Mouse (Mus musculus): ENCODE data around the gene Pcf11.

Gene Pcf11

DNA sequence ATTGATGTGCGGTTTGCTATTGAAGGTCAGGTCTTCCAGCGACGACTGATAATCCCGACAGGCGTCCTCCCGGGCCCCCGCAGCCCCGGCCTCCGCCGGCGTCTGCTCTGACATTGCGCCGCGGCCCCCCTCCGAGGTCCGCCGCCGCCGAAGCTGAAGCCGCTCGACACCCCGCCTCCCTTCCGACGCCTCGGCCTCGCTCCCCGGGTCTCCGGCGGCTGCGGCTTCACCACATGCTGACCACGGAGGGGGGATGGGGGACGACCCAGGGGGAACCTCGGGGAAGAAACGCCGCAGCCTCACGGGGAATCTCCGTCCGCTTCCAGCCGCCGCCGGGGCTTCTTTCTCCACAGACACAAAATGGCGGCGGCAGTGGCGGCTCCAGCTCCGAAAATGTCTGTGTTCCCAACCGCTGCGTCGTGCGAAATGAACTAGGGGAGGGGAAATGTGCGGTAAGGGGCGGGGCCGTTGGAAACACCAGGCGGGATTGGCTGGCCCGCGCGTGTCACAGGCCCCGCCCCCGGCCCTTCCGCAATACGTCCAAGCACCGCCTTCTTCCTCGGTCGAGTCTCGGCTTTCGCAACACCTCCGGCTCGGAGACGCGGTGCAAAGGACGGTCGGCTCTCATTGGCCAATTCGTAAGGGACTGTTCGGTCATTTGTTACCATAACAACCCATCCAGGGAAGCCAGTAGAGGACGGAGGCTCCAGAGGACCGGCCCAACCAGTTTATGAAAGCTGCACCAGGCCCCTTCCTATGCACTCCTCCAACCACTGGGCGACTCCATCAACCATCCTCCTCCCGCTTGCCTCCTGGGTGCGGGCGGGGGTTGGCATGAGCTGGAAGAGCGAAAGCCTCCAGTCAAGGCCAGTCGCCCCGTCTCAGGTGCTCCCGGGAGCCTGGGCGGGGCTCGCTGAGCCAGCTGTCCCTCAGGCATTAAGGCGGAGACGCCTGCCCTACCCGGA, at the start of gene Pcf11:
Pcf11 (minus strand) TSS at position 428 of the 965 bp plus-strand sequence.
- peak; percentile 95 to 97 for DNase-seq (ENCODE audit: low spot score in 2 of 2)

DNA sequence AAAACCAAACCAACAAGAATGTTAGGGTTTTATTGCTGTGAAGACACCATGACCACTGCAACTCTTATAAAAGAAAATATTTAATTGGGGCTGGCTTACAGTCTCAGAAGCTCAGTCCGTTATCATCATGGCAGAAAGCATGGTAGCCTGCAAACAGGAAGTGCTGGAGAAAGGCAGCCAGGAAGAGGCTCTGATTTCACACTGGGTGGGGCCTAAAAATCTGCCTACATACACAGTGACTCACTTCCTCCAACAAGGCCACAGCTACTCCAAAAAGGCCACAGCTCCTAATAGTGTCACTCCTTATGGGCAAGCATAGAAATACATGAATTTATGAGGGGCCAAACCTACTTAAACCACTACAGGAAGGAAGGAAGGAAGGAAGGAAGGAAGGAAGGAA, 45.3 kb upstream of the Pcf11 start:
- no peak for DNase-seq (ENCODE audit: low spot score in 2 of 2)

DNA sequence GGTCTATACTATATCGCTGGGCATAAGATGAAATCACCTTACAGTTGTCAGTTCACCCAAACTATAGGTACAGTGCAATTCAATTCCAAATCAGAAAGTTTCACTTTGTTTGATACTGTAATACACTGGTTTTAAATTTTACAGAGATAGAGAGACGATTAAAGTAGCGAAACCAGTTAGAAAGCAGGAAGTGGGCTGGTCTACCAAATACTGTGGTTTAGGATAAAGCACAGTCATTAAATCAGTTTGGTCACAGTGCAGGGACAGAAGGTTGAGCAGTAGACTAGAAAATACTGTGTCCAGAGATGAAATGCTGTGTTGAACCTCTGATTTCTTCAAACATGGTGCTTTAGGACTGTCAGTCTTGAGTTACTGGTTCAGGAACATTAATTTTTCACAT, 41.9 kb upstream of the Pcf11 start:
- no peak for DNase-seq (ENCODE audit: low spot score in 2 of 2)

DNA sequence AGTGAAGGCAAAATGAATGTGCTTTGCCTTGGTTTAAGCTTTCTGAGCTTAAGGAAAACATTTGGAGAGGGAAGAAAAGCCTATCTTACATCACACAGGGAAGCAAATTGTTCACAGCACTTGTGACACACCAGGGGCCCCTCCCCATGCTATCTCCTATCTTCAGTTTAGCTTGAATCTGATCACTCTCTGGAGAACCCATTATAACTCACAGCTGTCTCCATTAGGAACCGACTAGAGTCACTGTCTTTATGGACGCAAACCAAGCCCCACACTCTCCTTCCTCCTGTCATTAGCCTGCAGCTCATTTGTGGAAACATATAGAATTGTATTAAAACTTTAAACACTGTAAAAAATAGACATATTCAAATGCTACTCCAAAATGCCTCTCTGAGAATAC, 39.8 kb upstream of the Pcf11 start:
- DNase-seq (ENCODE audit: low spot score in 2 of 2): no peak

DNA sequence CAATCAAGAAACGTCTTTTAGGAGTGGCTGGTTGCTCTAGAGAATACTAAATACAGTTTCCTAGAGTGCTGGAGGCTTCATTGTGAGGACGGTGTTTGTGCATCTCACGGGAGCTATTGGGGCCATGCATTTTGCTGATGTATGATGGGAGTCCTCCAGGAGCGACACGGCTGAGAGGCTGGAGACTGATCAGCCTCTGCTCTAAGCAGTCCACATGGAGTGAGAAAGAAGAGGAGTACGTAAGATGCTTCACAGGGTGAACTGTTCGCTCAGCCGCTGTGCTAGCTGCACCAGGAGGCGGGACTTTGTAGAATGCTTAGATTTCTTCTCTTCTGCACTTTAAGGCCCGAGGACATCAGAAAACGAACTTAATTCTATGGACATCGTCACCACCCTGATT, 37.0 kb upstream of the Pcf11 start:
- no peak for DNase-seq (ENCODE audit: low spot score in 2 of 2)

DNA sequence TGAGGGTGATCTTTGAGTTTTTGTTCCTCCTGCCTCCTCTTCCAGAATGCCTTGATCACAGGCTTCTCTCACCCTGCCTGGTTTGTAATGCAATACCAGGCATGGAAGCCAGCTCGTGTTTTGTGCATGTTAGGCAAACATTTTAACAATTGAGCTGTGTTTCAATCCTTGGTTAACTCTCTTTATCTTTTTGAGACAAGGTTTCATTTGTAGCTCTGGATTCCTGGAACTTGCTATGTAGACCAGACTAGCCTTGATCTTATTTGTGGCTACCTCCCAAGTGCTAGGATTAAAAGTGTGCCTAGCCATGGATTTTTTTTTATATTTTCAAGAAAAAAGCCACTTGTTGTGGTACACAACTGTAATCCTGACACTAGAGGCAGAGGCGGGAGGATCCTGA, 35.8 kb upstream of the Pcf11 start:
- no peak for DNase-seq (ENCODE audit: low spot score in 2 of 2)

DNA sequence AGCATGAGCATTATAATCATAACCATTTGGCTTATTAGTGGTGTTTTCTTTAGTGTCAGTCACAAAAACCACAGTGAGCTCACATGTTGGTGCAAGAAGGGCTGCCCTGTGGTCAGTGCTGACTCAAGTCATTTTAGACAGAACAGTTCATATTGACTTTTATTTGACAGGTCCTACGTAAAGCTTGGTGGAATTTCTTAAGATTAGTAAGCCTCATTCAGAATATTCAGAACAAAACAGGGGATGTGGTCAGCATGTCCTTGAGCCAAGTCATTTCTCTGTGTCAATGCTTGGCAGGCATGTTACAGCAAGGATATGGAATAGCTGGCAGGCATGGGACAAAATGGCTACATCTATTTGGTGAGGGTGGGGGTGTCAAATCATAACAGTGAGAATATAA, 33.9 kb upstream of the Pcf11 start:
- no peak for DNase-seq (ENCODE audit: low spot score in 2 of 2)

DNA sequence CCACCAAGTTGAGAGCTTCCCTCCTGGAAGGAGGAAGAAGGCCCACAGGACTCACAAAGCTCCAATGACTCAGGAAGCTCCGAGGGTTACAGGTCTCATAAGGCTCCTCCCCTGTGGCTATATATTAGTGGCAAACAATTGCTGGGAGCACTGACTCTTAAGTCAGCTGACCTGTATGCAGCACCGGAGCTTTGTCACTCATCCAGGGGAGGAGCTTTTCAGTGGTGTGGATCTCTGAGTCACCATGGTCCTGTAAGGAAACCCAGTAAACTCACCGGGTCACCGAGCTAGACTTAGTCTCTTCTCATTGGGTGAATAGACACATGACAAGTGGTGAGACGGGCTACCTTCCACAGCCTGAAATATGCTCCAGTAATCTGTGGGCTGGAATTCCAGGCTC, 29.0 kb upstream of the Pcf11 start:
- DNase-seq (ENCODE audit: low spot score in 2 of 2): no peak

DNA sequence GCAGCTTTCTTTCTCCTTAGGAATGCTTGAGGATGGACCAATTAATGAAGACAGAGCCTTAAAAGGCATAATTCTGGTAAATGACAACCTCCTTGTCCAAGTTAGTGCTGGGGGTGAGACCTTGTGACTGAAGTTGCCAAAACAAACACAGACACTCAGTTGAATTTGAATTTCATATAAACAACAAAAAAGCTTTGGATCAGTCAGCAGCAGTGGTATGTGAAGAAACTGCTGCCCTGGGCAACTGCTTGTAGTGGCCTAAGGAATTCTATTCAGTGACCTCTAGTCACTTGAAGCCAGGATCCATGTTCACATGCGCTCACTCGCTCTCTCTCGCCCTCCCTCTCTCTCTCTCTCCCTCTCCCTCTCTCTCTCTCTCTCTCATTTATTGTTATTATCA, 26.7 kb upstream of the Pcf11 start:
- DNase-seq (ENCODE audit: low spot score in 2 of 2): no peak

DNA sequence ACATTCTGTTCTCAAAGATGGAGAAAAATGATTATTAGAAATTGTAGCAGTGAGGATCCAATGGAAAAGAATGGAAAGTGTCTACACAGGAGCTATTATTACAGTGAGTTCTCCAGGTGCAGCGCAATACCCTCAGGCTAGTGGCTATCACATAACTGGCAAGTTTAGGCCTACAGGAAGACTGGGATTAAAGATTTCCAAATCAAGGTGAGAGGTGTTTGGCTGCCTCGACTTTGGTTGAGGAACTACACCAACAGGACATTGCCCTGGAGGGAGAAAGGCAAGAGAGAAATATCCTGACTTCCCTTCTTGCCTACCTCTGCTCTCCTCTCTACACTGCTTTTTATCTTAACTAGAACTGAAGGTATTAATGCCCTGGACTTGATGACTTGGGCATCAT, 19.4 kb upstream of the Pcf11 start:
- no peak for DNase-seq (ENCODE audit: low spot score in 2 of 2)

DNA sequence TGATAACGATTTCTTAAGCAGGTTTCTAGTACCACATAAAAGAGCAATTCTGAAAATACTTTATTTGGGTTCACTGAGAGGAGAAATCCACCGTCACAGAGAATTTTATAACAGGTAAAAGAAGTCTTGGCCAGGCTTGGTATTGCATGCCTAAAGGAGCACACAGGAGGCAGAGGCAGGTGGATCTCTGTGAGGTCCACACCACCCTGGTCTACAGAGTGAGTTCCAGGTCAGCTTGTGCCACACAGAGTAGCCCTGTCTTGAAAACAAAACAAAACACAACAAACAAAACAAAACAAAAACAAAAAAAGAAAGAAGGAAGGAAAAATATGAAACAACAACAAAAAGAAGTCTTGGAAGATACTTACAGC, 18.6 kb upstream of the Pcf11 start:
- no peak for DNase-seq (ENCODE audit: low spot score in 2 of 2)

DNA sequence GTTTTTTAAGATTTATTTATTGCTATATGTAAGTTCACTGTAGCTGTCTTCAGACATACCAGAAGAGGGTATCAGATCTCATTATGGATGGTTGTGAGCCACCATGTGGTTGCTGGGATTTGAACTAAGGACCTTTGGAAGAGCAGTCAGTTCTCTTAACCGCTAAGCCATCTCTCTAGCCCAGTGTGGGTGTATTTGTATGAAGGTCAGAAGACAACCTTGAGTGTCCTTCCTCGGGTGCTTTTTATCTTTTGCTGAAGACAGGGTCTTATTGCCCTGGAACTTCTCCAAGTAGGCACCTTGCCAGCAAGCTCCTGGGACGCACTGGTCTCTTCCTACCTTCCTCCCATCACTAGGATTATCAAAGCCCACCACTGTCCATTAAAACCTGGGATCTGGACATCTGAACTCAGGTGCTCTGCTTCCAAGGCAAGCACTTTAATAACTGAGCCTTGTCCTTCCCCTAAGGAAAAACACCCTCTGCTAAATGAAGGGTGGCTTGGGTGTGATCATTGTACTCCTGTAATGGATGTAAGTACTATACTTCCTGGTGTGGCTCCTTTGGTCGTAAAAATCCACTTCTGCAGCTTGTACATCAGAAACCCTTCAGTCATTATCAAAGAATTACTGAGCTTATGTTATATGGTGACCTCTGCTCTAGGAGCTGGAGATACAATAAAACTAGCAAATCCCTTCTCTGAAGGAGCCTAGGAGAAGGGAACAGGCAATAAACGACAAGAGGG, 18.0 kb upstream of the Pcf11 start:
- no peak for DNase-seq (ENCODE audit: low spot score in 2 of 2)

DNA sequence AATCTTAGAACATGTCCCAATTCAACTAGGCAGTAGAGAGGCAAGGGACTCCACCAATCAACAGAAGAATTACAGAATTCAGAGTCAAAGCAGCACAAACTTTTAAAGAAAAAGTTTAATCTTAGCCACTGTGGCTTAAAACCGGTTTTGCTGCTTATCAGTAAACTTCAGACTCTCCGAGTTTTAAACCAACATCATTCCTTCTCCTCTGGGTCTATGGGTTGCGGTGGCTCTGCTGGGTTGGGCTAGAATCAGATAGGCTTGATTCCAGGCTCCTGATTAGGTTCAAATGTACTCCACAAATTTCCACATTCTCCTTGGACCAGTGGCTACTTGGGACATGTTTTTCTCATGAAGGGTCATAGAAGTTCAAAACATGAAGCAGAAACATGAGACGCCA, 7.6 kb upstream of the Pcf11 start:
- no peak for DNase-seq (ENCODE audit: low spot score in 2 of 2)

DNA sequence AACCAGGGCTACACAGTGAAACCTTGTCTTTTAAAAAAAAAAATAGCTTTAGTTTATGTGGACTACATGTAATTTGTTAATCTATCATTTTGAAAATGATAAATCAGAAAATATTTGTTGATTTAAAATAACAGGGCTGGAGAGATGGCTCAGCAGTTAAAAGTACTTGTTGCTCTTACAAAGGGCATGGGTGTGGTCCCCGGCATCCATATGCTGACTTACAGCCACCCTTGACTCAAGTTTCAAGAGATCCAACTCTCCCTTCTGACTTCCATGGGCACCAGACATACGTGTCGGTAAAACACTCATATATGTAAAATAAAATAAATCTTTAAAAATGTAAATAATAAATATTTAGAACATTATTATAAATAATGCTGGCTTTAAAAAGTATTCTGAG, 5.4 kb upstream of the Pcf11 start:
- DNase-seq (ENCODE audit: low spot score in 2 of 2): no peak

DNA sequence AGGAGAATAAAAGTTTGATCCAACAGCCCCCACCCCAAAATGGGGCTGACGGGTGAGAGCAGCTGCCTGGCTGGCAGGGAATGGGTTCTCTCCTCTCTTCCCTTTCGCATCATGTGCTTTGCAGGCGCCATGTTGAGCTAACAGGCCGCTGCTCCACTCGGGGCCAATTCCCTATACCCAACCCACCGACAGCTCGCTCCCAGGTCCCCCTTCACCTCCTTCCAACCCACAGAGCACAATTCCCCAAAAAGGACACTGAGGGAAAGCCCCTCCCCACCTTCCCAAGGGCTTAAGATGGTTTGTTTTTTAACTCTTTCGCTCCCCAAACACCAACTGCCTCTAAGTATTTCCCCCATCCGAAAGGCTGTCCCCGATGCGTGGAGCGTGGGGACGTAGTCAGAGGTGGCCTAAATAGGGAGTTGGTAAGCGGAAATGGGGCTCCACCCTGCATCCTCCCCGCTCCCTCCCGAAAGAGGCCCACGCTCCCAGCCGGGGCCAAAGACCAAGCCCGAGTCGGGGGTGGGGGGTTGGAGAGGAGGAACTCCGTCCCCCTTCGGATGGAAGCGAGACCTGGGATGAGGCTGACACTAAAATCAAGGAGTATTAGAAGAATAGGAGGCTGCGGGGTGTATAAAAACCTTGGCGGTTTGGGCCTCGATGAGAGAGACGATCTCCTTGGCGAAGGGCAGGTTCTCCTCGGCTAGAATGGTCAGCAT, 785 bp downstream of the Pcf11 start:
- DNase-seq (ENCODE audit: low spot score in 2 of 2): peak; percentile 61 to 66

DNA sequence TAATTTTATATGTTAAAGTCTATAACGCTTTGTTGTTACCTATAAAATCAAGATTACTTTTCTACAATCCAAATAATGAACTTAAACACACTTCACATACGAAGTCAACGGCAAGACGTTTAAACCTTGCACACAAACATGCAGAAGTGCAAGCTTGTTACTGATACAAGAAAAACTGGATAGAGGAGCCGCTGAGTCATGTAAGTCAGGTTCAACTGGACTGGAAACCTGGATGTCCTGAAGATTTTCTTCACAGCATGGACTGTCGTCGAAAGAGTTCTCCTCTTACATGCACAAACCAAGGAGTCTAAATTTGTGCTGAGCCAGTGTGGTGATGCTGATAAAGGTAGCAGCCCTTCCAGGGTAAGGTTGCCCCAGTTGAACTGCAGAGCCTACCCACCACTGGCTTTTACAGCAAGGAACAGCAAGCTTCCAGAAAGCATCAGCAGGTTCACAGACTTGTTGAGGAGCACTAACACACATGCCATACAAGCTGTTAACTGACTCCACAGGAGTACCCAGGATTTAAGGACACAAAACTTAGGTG, 3.4 kb downstream of the Pcf11 start:
- DNase-seq (ENCODE audit: low spot score in 2 of 2): peak in 1 of 2 experiments; percentile 6

DNA sequence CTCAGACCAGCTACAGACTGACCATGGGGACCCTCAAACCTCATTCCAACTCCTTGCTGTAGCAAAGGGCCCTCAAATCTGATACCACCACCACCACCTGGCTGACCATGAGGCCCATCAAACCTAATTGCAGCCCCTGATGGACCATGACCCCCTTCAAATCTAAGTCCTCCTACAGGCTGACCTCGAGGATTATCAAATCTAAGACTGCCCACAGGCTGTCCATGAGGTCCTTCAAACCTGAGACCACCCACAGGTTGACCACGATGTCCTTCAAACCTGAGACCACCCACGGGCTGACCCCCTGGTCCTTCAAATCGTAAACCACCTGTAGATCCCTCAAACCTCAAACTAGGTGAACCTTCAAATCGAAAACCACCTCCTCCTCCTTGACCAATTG, 11.7 kb downstream of the Pcf11 start:
- no peak for DNase-seq (ENCODE audit: low spot score in 2 of 2)

DNA sequence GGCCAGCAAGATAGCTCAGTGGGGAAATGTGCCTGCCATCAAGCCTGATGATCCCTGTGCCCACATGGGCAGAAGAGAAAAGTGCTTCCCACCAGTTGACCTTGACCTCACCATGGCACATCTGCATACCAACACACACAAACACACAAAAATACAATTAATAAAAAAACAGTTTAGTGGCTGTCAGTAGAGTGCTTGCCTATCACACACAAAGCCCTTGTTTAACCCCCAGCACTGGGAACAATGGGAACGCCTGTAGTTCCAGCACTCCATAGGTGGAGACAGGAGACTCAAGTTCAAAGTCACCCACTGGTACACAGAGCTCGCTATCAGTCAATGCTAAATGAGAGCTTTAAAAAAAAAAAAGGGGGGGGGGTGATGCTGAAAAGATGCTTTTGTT, 13.3 kb downstream of the Pcf11 start:
- DNase-seq (ENCODE audit: low spot score in 2 of 2): no peak

DNA sequence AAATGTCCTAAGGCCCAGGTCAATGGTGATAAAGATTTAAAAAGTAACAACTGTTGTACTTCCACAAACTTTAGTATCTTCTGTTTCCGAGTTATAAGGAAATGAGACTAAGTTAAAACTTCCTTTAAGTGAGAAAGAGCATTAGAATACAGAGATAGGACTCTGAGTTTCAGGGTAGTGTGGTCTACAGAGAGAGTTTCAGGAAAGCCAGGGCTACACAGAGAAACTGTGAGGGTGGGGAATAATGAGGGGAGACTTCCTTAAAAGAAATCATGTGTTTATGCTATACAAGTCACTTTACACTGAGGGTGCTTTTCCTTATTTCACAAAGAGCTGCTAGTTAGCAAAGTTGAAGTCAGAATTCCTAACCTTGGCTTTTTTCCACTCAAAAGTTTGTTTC, 16.4 kb downstream of the Pcf11 start:
- no peak for DNase-seq (ENCODE audit: low spot score in 2 of 2)

DNA sequence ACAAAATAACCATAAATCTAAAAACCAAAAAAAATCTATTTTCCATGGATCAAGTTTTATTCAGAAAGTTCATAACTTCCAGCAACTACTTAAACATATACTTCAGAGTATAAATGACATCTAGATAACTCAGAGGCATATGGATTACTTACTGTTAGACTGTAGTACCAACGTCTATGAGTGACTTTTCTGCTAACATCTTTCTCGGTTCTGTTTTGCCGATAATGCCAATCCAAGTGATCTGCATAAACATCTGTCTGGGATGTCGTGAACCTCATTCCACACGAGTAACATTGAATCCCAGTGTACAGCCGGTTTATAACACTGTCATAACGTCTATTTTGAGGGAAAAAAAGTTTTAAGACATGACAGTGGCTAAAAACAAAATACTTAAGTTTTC, 21.9 kb downstream of the Pcf11 start:
- no peak for DNase-seq (ENCODE audit: low spot score in 2 of 2)

DNA sequence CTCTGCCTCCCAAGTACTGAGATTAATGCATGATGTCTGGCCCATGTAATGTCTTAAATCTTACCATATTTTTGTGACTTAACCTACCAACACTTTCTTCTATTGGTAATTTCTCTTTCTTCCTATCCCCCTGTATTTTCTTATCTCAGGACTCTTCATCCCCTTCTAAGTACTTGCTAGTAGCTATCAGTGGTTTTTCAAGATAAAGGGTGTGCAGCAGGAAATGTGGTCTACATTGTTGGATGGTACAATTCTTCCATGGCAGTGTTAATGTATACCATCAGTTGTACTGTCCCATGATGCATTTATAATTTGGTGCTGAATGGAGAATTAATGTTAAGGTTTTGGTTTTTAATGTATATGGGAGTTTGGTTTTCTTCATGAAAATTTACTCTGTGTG, 27.4 kb downstream of the Pcf11 start:
- no peak for DNase-seq (ENCODE audit: low spot score in 2 of 2)

DNA sequence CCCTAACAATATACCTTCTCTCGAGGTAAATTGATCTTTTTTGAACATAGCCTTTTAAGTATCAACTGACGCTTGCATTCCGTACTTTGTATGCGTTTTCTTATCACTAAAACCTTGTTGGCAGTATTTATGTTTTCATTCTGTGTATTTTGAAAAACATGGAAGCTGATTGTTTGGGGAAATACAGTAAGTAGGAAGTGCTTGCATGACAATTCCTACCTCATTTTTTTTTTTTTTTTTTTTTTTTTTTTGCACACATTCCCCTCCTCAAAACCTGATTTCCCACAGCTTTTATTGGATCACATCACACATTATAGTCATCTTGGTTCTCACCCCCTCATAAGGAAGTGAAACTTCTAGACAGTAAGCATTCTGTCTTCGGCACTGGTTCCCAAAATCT, 31.7 kb downstream of the Pcf11 start:
- DNase-seq (ENCODE audit: low spot score in 2 of 2): no peak

All from spleen, postnatal 36 days (tissue).